Mouse (Mus musculus): Measurements from ENCODE around the gene Mrpl48. TPM values are rescaled to one million over a fixed set of nuclear protein-coding genes. Genes with fewer than 3 reads are reported as not detected.

Mrpl48 gene
- polyA plus RNA-seq, 1 experiment = 76.5 TPM

DNA sequence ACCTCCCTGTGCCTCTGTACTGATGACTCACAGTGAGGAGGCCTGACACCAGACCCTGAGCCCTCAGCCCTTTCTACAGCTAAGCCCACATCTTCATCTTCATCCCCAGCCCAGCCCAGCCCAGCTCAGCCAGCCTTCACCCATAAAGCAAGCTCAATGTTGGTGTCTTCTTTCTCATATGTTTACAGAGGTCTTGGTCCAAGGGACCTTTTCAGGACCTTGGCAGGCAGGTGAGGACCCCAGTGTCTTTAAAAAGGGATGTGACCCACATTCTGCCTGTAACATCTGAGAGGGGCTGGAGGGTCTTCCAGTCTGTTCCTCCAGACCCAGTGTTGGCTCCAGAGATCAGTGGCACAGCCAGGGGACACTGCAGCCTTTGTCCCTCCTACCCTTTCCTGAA lies 108.6 kb downstream of the Mrpl48 start:
- DNase-seq (ENCODE audit: extremely low spot score in 1 of 2, low spot score in 1 of 2) = no peak

DNA sequence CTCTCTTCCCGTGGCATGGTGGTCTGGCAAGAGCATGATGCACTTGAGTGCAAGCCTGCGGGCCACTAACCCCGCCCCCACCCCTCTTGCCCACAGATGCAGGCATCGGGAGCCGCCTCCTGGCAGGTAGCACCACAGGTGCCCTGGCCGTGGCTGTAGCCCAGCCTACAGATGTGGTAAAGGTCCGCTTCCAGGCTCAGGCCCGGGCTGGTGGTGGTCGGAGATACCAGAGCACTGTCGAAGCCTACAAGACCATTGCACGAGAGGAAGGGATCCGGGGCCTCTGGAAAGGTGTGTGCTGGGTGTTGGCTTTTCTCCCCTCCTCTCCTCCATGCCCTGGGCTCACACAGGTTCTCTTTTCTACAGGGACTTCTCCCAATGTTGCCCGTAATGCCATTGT lies 110.1 kb downstream of the Mrpl48 start:
- DNase-seq (ENCODE audit: extremely low spot score in 1 of 2, low spot score in 1 of 2) = no peak

DNA sequence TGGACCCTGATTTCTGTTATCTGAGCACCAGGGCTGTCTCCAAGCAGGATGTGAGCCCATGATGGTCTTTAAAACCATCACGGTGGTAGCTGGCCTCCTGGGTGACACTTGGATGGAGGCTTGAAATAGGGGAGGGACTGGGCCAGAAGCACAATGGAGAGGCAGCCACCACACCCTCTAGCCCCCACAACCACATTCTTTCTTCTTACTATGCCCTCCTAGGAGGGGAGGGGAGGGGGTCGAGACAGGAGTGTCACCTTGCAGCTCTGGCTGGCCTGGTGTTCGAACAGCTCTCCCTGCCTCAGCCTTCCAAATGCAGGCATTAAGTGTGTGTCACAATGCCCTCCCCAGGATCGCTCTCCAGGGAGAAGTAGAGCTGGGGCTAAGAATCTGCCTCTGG lies 110.7 kb downstream of the Mrpl48 start:
- no peak for DNase-seq (ENCODE audit: extremely low spot score in 1 of 2, low spot score in 1 of 2)

DNA sequence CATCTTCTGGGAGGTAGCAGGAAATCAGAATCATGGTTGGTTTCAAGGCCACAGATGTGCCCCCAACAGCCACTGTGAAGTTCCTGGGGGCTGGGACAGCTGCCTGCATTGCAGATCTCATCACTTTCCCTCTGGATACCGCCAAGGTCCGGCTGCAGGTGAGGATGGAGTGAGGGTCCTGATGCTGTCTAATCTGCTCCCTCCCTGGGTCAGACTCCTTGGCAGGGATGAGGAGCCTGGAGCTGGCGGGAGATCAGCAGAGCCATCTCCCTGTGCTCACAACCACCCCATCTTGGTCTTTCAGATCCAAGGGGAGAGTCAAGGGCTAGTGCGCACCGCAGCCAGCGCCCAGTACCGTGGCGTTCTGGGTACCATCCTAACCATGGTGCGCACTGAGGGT lies 111.3 kb downstream of the Mrpl48 start:
- no peak for DNase-seq (ENCODE audit: extremely low spot score in 1 of 2, low spot score in 1 of 2)

DNA sequence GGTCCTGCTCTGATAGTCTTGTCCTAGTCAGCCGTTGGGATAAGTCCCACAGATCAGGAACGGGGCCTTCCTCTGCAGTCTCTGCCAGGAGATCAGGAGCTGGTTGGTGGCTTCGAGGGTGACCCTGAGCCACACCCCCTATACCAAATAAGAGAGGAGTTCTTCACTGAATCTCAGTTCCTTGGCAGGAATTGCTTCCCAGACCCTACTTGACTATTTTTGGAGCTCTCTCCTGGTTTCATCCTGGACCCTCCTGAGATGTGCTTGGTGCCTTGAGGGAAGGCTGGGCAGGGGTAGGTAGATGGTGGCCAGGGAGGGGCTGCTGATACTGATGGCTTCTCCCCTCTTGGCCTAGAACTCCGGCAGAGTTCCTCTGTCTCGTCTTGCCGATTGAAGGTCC lies 111.7 kb downstream of the Mrpl48 start:
- no peak for DNase-seq (ENCODE audit: extremely low spot score in 1 of 2, low spot score in 1 of 2)

Other genes starting within 250 kb of the Mrpl48 start
- gene C2cd3, start 236.1 kb downstream of the Mrpl48 start, polyA plus RNA-seq (2012; rRNA removed) = 18.0 and 20.8 TPM in 2 replicates
- gene Ppme1, start 236.0 kb downstream of the Mrpl48 start, polyA plus RNA-seq (2012; rRNA removed) = 226 and 284 TPM in 2 replicates
- 3.4 and 3.8 TPM in 2 replicates for gene Ucp3, start 135.3 kb downstream of the Mrpl48 start, polyA plus RNA-seq (2012; rRNA removed)
- 39.8 and 53.5 TPM in 2 replicates for gene Ucp2, start 115.0 kb downstream of the Mrpl48 start, polyA plus RNA-seq (2012; rRNA removed)
- gene Dnajb13, start 93.3 kb downstream of the Mrpl48 start, polyA plus RNA-seq (2012; rRNA removed) = 0.98 and 1.7 TPM in 2 replicates
- gene Coa4, start 71.2 kb downstream of the Mrpl48 start, polyA plus RNA-seq (2012; rRNA removed) = 8.8 and 9.3 TPM in 2 replicates
- 212 and 257 TPM in 2 replicates for gene Rab6a, start 891 bp downstream of the Mrpl48 start, polyA plus RNA-seq (2012; rRNA removed)
- 397 and 493 TPM in 2 replicates for gene Plekhb1, start 54.1 kb upstream of the Mrpl48 start, polyA plus RNA-seq (2012; rRNA removed)
- 105 and 108 TPM in 2 replicates for gene Fam168a, start 98.3 kb upstream of the Mrpl48 start, polyA plus RNA-seq (2012; rRNA removed)